Mouse (Mus musculus): ENCODE measurements around the gene Park7.

The Park7 gene

GRCm38 (mm10) chr4:150872681-150873080, 41.6 kb downstream of the Park7 start:
- DNase-seq (ENCODE audit: low spot score), result no peak

DNA sequence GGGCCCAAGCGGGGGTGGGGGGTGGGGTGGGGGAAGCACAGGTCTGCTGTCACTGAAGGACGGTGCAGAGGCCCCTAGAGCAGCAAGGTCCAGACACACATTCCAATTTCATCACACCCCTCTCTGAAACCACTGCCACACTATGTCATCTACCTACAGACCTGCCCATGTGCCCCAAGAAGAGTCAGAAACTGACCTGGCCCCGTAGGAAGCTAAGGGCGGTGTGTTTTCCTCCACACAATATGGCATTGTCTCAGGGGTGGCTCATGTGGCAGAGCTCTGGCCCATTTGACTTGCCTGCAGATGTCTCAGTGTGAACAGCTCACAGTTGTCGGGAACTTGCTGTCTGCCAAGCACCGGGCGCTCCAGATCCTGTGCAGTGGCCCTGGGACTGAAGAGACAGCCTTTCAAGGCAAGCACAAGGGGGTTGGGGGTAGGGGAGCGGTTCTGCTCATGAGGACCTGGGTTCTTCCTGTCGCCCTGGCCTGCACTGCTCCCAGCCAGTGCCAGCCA, 42.0 kb downstream of the Park7 start:
- DNase-seq (ENCODE audit: low spot score), result peak; percentile 75

DNA sequence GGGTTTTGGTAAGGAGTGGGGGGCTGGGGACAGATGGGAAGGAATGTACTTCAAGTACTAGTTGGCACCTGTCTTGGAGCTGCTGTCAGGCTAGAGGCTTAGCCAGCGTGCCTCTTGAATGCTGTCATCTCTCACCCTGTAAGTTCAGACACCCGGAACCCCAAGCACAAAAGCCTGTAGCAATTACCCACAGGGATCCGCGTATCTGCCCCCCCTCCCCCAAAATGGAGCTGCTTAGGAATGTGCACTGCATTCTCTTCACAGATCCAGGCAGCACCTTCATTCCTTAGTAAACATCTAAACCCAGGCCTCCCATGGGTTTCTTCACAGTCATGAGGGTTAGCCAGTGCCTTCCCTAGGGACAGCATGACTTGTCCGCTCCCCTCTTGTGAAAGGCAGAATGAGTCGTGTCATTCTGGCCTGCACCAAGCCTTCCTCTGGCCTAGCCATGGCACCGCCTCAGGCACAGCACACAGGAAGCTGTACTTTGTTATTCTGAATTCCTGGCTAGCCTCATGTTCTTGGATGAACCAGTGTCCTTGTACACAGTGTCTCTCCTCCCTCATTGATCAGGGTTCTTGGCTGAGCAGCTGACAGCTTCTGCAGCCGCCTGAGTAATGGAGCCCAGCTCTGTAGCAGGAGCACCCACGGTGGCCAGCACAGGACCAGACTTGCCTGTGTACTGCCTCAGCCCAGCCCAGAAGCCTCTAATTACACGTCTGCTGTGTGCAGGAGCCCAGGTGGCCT, 42.7 kb downstream of the Park7 start:
- peak; percentile 40 for DNase-seq (ENCODE audit: low spot score)

DNA sequence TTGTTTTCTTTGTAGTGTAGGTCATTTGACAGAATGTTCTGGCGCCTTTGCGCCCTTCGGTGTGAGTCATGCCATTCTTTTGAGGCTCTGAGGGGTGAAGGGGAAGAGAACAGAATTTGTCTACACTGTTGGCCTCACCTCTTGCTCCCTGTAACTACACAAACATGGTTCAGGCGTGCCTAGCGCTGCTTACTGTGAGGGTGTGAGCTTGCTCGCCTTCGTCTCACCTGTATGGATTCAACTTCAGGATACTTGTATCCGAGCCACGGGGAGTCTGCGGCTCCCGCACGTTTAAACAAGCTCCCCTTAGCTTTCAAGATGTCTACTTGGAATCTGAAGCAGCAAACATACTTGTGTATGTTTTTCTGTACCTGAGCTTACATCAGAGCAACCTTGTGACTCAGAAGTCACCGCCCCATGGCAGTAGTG, 43.3 kb downstream of the Park7 start:
- no peak for DNase-seq (ENCODE audit: low spot score)

- DNase-seq (ENCODE audit: low spot score), result peak; percentile 21
Measured at GRCm38 (mm10) chr4:150869276-150870197, 44.7 kb downstream of the Park7 start.

DNA sequence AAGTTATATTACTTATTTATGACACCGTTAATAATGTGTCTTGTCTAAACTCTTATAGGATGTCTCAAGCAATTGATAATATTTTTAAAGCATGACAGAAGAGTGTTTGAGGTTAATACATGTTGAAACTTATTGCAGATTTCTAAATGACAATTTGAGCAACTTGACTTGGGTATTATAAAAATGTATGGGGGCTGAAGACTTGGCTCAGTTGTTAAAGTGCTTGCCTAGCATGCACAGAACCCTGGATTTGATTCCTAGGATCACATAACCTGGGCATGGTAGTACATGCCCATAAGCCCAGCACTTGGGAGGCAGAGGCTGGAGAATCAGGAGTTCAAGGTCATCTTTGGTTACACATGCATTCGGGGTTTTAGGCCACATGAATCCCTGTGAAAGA, 45.4 kb downstream of the Park7 start:
- no peak for DNase-seq (ENCODE audit: low spot score)

DNA sequence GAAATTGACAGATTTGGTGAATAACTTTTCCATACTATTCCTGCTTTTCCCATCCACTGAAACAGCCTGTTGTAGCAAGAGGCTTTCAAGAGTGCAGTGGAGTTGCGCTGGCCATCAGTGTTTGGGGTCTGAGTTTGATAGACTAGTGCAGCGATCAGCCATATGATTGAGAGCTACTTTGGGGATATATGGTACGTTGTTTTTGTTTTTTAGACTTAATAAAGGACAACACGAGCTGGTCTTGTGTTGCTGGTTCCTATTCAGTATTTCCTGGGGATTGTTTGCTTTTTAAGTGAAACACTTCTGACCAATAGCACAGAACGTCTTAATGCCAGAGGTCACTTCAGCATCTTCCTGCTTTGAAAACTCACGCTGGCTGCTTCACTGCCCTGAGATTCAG, 46.1 kb downstream of the Park7 start:
- DNase-seq (ENCODE audit: low spot score), result no peak

GRCm38 (mm10) chr4:150866494-150866893, 47.7 kb downstream of the Park7 start:
- DNase-seq (ENCODE audit: low spot score), result no peak

- DNase-seq (ENCODE audit: low spot score), result no peak
Measured at GRCm38 (mm10) chr4:150866069-150866468, 48.2 kb downstream of the Park7 start.

- no peak for DNase-seq (ENCODE audit: low spot score)
Measured at GRCm38 (mm10) chr4:150865371-150865770, 48.9 kb downstream of the Park7 start.

DNA sequence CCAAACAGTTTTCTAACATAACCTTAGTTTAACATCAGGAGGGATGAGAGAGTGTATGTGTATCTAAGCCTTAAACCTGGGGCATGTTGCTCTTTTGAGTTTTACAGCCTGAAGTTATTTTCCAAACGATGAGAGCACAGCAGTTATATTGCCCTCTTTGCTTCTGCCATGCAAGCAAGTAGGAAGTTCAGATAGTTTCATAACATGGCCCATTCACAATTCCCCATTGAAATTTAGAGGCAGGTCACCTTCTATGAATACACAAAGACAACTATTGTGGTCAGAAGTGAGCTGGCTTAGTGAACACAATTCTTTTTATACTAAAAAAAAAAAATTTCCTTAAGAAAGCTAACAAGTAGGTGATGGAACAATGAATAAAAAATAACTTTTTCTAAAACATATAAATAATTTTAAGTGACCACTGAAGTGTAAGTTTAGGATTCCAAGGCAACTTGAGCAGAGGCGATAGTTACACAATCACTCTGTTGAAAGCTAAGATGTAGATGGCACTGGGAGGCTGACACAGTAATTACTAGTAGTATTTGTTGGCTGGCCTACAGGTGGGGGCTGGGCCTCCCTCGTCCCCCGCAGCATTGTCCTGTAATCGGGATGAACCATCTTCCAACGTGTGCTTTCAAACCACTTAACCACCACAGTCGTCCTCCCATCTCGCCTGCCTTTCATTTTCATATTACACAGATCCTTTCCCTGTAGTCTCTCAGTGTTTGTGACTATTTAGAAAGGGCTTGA, 51.4 kb downstream of the Park7 start:
- DNase-seq (ENCODE audit: low spot score), result no peak

GRCm38 (mm10) chr4:150861161-150861560, 53.1 kb downstream of the Park7 start:
- DNase-seq (ENCODE audit: low spot score), result no peak

- no peak for DNase-seq (ENCODE audit: low spot score)
Measured at GRCm38 (mm10) chr4:150860526-150860925, 53.7 kb downstream of the Park7 start.

GRCm38 (mm10) chr4:150855346-150855745, 58.9 kb downstream of the Park7 start:
- peak; percentile 27 for DNase-seq (ENCODE audit: low spot score)

DNA sequence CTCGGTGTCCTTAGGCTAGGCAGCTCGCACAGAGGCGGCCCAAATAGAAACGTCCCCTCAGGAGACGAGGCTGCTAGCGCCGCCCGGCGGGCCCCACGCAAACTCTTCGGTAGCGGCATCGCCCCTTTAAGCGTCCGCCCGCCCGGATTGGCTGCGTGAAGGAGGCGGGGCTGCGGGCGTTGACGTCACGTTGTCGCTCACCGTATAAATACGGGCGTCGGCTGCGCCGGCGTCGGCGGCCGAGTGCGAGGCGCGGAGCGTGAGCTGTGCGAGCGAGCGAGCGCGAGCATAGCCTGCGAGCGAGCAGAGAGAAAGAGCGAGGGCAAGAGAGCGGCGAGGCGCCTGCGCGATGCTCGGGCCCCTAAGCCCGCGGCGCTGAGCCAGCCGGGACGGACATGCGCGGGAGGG, 59.4 kb downstream of the Park7 start:
- peak; percentile 95 for DNase-seq (ENCODE audit: low spot score)

- DNase-seq (ENCODE audit: low spot score), result no peak
Measured at GRCm38 (mm10) chr4:150853680-150854461, 60.4 kb downstream of the Park7 start, which contains the start of gene Errfi1. TSS of gene Errfi1 (plus strand) at chr4:150853919.

DNA sequence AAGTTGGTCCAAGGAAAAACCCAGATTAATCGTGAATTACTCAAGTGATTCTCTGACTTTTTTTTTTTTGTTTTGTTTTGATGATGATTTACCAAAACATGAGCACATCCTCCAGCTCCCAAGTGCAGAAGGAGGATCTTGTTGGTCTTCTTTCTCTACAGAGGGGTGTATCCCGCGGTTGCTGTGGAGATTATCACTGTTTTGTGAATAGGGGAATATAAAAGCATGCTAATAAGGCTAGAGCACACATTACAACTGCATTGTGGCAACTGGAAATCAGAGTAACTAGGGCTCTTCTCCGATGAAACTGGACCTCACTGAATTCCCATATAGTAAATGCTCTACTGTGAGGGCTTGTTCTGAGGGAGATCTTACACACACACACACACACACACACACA, 61.8 kb downstream of the Park7 start:
- no peak for DNase-seq (ENCODE audit: low spot score)

DNA sequence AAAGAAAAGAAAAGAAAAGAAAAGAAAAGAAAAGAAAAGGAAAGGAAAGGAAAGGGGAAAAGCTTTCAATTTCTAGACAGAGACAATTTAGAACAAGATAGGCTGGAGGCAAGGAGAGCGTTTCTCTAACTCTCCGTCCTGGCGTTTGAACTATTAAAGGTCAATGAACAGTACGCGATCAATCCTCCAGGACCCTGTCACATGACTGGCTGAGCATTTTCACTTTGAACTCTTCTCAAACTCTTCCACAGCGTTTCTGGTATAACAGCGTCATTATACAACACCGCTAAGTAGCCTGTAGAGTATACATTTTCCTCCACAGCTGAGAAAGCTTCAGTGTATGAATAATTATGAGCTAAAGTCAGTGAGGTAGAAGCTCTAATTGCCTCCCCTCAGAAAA, 62.2 kb downstream of the Park7 start:
- no peak for DNase-seq (ENCODE audit: low spot score)

- DNase-seq (ENCODE audit: low spot score), result no peak
Measured at GRCm38 (mm10) chr4:150850893-150851292, 63.3 kb downstream of the Park7 start.

DNA sequence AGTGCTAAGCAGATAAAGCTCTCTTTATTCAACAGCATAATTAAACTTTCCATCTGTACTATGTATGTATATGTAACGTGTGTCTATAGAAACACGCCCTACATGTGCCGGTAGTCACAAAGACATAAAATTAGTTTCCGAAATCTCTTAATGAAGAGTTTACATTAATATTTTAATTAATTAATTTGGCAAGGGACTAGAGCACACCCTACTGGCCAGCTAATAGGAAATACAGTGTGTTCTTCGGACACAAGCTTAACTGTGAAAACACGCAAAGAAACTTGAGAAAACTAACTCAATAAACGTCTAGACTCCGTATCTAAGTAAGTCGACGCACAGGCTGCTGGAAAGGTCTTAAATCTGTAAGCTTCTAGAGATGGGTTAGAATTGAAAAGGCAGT, 64.3 kb downstream of the Park7 start:
- no peak for DNase-seq (ENCODE audit: low spot score)

Data from layer of hippocampus, adult 11-12 months (tissue).